Mouse (Mus musculus) central nervous system, embryonic 14 days (tissue): ENCODE data around the gene Tmem209. TPM values are rescaled to one million over a fixed set of nuclear protein-coding genes. Genes with fewer than 3 reads are reported as not detected.

ENCODE experiments used
- polyA plus RNA-seq: library from polyadenylated mRNA; depleted of rRNA; stranded (reverse); fragments of >200 nt; gene quantifications from 2 replicates; pipeline ENCODE4 v1.2.3, GENCODE M21; 2012; rRNA removed

Gene Tmem209
- 43.2 and 48.2 TPM in 2 replicates for polyA plus RNA-seq

GRCm38 (mm10) chr6:30509265-30510239, at the start of gene Tmem209, which contains the start of gene Ssmem1:
Tmem209 (minus strand) TSS chr6:30509783.
Ssmem1 (plus strand) TSS chr6:30509849.

GRCm38 (mm10) chr6:30541009-30541799, 31.6 kb upstream of the Tmem209 start, which contains the start of gene Cpa2:
Cpa2 (plus strand) TSS chr6:30541582.

Other genes with a start within 250 kb of the Tmem209 start
- 57.2 and 61.5 TPM in 2 replicates for gene Ube2h, start 205.2 kb downstream of the Tmem209 start, polyA plus RNA-seq
- gene Zc3hc1, start 118.8 kb downstream of the Tmem209 start, polyA plus RNA-seq = 38.5 and 41.9 TPM in 2 replicates
- 110 and 117 TPM in 2 replicates for gene Klhdc10, start 107.9 kb downstream of the Tmem209 start, polyA plus RNA-seq
- 0.12 and 0.14 TPM in 2 replicates for gene Ssmem1, start 66 bp upstream of the Tmem209 start, polyA plus RNA-seq
- 2.6 and 3.5 TPM in 2 replicates for gene Cpa2, start 31.8 kb upstream of the Tmem209 start, polyA plus RNA-seq
- 2.1 and 2.5 TPM in 2 replicates for gene Cpa4, start 58.6 kb upstream of the Tmem209 start, polyA plus RNA-seq
- gene Cpa5, start 101.2 kb upstream of the Tmem209 start, polyA plus RNA-seq = 0.02 and 0.21 TPM in 2 replicates
- gene Cpa1, start 129.4 kb upstream of the Tmem209 start, polyA plus RNA-seq = 0.63 and 0.86 TPM in 2 replicates
- gene Cep41, start 184.0 kb upstream of the Tmem209 start, polyA plus RNA-seq = 17.3 and 20.3 TPM in 2 replicates
- 582 and 859 TPM in 2 replicates for gene Mest, start 213.8 kb upstream of the Tmem209 start, polyA plus RNA-seq